Mouse (Mus musculus): Measurements from ENCODE around the gene Gm49673. TPM values are rescaled to one million over a fixed set of nuclear protein-coding genes. Genes with fewer than 3 reads are reported as not detected.
"Not testable (repeated sequence)": the region's sequence is repeated elsewhere in the genome, so short reads cannot be mapped to it uniquely, and the experiment has no call there.

Gene Gm49673
- polyA plus RNA-seq, 1 experiment from 2014 or later: 0.58 TPM

GRCm38 (mm10) chr17:8166454-8166853, 18.9 kb upstream of the Gm49673 start:
- H3K9ac ChIP-seq (ENCODE audit: low read depth, low read length); H3K27ac ChIP-seq (ENCODE audit: low read depth, low read length); H3K4me1 ChIP-seq (ENCODE audit: control insufficient read depth, insufficient read depth, low read length); H3K27me3 ChIP-seq (ENCODE audit: control insufficient read depth, insufficient read depth, low read length); ATAC-seq (ENCODE audit: low FRiP score, low TSS enrichment); H3K9me3 ChIP-seq (ENCODE audit: control insufficient read depth, low read length); H3K4me3 ChIP-seq (ENCODE audit: low read length): not testable (repeated sequence)
- WGBS: 33% methylated on average over 1 of the region's 3 CpGs
- Histone ChIP-seq H3K36me3 (ENCODE audit: control insufficient read depth, insufficient read depth, low read length) (peaks cover 25% of the 10 kb centered on the region), H3K4me2 (replicated peaks; ENCODE audit: low read depth, low read length) (peak overlapping the region; percentile 25)

- peak overlapping the region; percentile 25; the same call in 1 of the 2 replicates for H3K4me2 ChIP-seq (replicated peaks; ENCODE audit: low read depth, low read length)
- not testable (repeated sequence) for H3K4me1 ChIP-seq (ENCODE audit: control insufficient read depth, insufficient read depth, low read length); H3K9ac ChIP-seq (ENCODE audit: low read depth, low read length); ATAC-seq (ENCODE audit: low FRiP score, low TSS enrichment); H3K27me3 ChIP-seq (ENCODE audit: control insufficient read depth, insufficient read depth, low read length); H3K9me3 ChIP-seq (ENCODE audit: control insufficient read depth, low read length); H3K27ac ChIP-seq (ENCODE audit: low read depth, low read length)
- H3K36me3 ChIP-seq (ENCODE audit: control insufficient read depth, insufficient read depth, low read length): peaks cover 20% of the 10 kb centered on the region
- H3K4me3 ChIP-seq (ENCODE audit: low read length): peak overlapping the region; percentile 46
- 0% methylated on average over 10 of the region's 11 CpGs for WGBS
These were observed 18.4 kb upstream of the Gm49673 start for GRCm38 (mm10) chr17:8165977-8166376.

DNA sequence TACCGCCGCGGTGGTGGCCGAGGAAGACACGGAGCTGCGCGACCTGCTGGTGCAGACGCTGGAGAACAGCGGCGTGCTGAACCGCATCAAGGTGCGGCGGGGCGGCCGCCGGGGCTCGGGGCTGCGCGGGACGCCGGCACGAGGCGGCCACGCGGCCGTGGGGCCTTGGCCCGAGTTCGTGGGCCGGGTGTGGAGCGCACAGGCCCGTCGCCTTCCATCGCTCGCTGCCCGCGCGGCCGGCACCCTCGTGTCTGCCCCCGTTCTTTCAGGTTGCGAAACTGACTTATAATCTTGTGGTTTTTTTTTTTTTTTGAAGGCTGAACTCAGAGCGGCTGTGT, 18.0 kb upstream of the Gm49673 start:
- under 1% methylated on average over 31 of the region's 42 CpGs for WGBS
- peaks cover 16% of the 10 kb centered on the region for H3K36me3 ChIP-seq (ENCODE audit: control insufficient read depth, insufficient read depth, low read length)
- H3K27ac ChIP-seq (ENCODE audit: low read depth, low read length); H3K9me3 ChIP-seq (ENCODE audit: control insufficient read depth, low read length); H3K4me1 ChIP-seq (ENCODE audit: control insufficient read depth, insufficient read depth, low read length); H3K27me3 ChIP-seq (ENCODE audit: control insufficient read depth, insufficient read depth, low read length); ATAC-seq (ENCODE audit: low FRiP score, low TSS enrichment); H3K4me2 ChIP-seq (replicated peaks; ENCODE audit: low read depth, low read length): not testable (repeated sequence)
- peak overlapping the region; percentile 60 for H3K9ac ChIP-seq (ENCODE audit: low read depth, low read length)
- peak overlapping the region; percentile 46 for H3K4me3 ChIP-seq (ENCODE audit: low read length)

DNA sequence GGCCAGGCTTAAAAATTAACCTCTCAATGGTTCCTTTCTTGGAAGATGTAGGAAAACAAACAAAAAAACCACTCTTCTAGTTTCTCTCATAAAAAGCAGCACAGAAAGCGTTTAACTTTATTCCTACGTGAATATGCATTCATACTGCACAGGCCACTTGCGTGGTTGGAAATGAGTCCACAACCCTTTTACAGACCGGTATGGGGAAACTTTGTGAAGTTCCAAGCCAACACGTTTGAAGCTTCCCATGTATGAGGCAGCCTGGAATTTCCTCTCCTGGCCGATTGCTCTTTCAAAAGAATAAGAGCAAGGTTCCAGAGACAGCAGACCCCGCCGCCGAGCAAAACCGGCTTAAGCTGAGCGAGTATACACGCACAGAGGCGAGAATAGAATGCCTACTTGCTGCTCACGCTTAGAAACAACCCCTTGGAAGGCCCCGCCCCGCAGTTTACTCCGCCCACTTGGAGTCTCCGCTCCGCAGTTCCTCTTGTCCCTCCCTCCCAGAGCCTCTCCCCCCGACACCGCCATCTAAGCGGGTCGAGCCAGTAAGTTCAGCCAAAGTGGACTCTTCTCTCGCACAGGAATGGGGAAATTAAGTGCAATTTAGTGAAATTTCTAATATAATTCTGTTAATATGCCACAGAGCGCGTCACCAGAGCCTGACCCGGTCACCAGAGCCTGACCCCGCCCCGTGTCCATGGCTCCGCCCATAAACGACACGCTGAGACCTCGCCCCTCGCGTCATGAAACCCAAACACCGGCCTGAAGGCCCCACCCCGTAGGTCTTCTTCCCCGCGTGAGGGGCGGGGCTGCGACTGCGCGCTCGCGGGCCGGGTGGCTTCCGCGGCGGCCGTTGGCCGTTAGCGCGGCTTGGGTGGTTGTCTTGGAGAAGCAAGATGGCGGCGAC, 17.4 kb upstream of the Gm49673 start, which contains the start of gene Fgfr1op:
Gene Fgfr1op (plus strand): TSS at position 801 of the 907 bp plus-strand sequence.
- Histone ChIP-seq H3K4me3 (ENCODE audit: low read length) (peak within 1 kb of the TSS; percentile 46), H3K9ac (ENCODE audit: low read depth, low read length) (peak within 1 kb of the TSS; percentile 60), H3K4me2 (replicated peaks; ENCODE audit: low read depth, low read length) (peak within 1 kb of the TSS; percentile 36)
- not testable (repeated sequence) for H3K4me1 ChIP-seq (ENCODE audit: control insufficient read depth, insufficient read depth, low read length); H3K27ac ChIP-seq (ENCODE audit: low read depth, low read length); H3K27me3 ChIP-seq (ENCODE audit: control insufficient read depth, insufficient read depth, low read length); H3K36me3 ChIP-seq (ENCODE audit: control insufficient read depth, insufficient read depth, low read length); H3K9me3 ChIP-seq (ENCODE audit: control insufficient read depth, low read length)
- WGBS: 2% methylated on average over 12 of the region's 55 CpGs
- peak; percentile 98 for ATAC-seq (ENCODE audit: low FRiP score, low TSS enrichment)

GRCm38 (mm10) chr17:8160969-8161368, 13.4 kb upstream of the Gm49673 start:
- whole genome bisulfite sequencing: 6% methylated on average over 1 of the region's 3 CpGs
- not testable (repeated sequence) for H3K9ac ChIP-seq (ENCODE audit: low read depth, low read length); H3K4me1 ChIP-seq (ENCODE audit: control insufficient read depth, insufficient read depth, low read length); H3K36me3 ChIP-seq (ENCODE audit: control insufficient read depth, insufficient read depth, low read length); H3K27me3 ChIP-seq (ENCODE audit: control insufficient read depth, insufficient read depth, low read length); H3K9me3 ChIP-seq (ENCODE audit: control insufficient read depth, low read length); H3K27ac ChIP-seq (ENCODE audit: low read depth, low read length); ATAC-seq (ENCODE audit: low FRiP score, low TSS enrichment); H3K4me2 ChIP-seq (replicated peaks; ENCODE audit: low read depth, low read length); H3K4me3 ChIP-seq (ENCODE audit: low read length)

GRCm38 (mm10) chr17:8158627-8159026, 11.0 kb upstream of the Gm49673 start:
- H3K36me3 ChIP-seq (ENCODE audit: control insufficient read depth, insufficient read depth, low read length); H3K27ac ChIP-seq (ENCODE audit: low read depth, low read length); H3K4me3 ChIP-seq (ENCODE audit: low read length); H3K4me1 ChIP-seq (ENCODE audit: control insufficient read depth, insufficient read depth, low read length); ATAC-seq (ENCODE audit: low FRiP score, low TSS enrichment); H3K9ac ChIP-seq (ENCODE audit: low read depth, low read length); H3K27me3 ChIP-seq (ENCODE audit: control insufficient read depth, insufficient read depth, low read length); H3K9me3 ChIP-seq (ENCODE audit: control insufficient read depth, low read length); H3K4me2 ChIP-seq (replicated peaks; ENCODE audit: low read depth, low read length): not testable (repeated sequence)
- no CpG with 5 or more reads among the region's 1 CpGs for WGBS

DNA sequence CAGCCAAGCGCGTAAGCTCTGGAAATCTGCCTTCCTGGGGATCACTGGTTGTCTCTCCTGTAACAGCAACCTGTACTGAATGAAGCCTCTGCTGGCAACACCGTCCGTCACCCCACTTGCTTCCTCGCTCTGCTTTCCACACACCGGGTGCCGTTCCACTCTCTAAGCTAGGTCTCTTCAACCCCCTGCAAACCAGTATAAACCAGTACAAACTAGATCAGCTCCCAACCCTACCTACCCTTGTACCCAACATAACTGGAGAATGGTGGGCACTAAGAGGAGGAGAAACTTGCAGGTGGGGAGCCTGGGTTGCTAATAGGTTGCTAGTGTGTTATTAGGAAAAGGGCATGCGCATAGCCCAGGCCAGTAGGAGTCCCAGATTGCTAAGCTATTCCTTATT, 8.4 kb upstream of the Gm49673 start:
- no CpG with 5 or more reads among the region's 8 CpGs for WGBS
- not testable (repeated sequence) for ATAC-seq (ENCODE audit: low FRiP score, low TSS enrichment); H3K4me1 ChIP-seq (ENCODE audit: control insufficient read depth, insufficient read depth, low read length)

GRCm38 (mm10) chr17:8155010-8155409, 7.4 kb upstream of the Gm49673 start:
- not testable (repeated sequence) for H3K4me1 ChIP-seq (ENCODE audit: control insufficient read depth, insufficient read depth, low read length); H3K27ac ChIP-seq (ENCODE audit: low read depth, low read length); H3K4me2 ChIP-seq (replicated peaks; ENCODE audit: low read depth, low read length); H3K9me3 ChIP-seq (ENCODE audit: control insufficient read depth, low read length); H3K27me3 ChIP-seq (ENCODE audit: control insufficient read depth, insufficient read depth, low read length); H3K36me3 ChIP-seq (ENCODE audit: control insufficient read depth, insufficient read depth, low read length); H3K4me3 ChIP-seq (ENCODE audit: low read length); ATAC-seq (ENCODE audit: low FRiP score, low TSS enrichment); H3K9ac ChIP-seq (ENCODE audit: low read depth, low read length)
- 81% methylated on average over 6 of the region's 7 CpGs for WGBS

More for the DNA sequence above, 8.4 kb upstream of the Gm49673 start:
- H3K27ac ChIP-seq (ENCODE audit: low read depth, low read length); H3K4me2 ChIP-seq (replicated peaks; ENCODE audit: low read depth, low read length); H3K4me3 ChIP-seq (ENCODE audit: low read length); H3K9me3 ChIP-seq (ENCODE audit: control insufficient read depth, low read length); H3K9ac ChIP-seq (ENCODE audit: low read depth, low read length); H3K36me3 ChIP-seq (ENCODE audit: control insufficient read depth, insufficient read depth, low read length); H3K27me3 ChIP-seq (ENCODE audit: control insufficient read depth, insufficient read depth, low read length): not testable (repeated sequence)

- not testable (repeated sequence) for H3K27ac ChIP-seq (ENCODE audit: low read depth, low read length); ATAC-seq (ENCODE audit: low FRiP score, low TSS enrichment); H3K9me3 ChIP-seq (ENCODE audit: control insufficient read depth, low read length); H3K36me3 ChIP-seq (ENCODE audit: control insufficient read depth, insufficient read depth, low read length); H3K27me3 ChIP-seq (ENCODE audit: control insufficient read depth, insufficient read depth, low read length); H3K4me1 ChIP-seq (ENCODE audit: control insufficient read depth, insufficient read depth, low read length)
- Histone ChIP-seq H3K4me2 (replicated peaks; ENCODE audit: low read depth, low read length) (peak overlapping the region; percentile 36), H3K4me3 (ENCODE audit: low read length) (peak overlapping the region; percentile 48), H3K9ac (ENCODE audit: low read depth, low read length) (peak overlapping the region; percentile 66; the same call in 1 of the 2 replicates)
- 20% methylated on average over 5 of the region's 5 CpGs for WGBS
These were observed 657 bp downstream of the Gm49673 start for GRCm38 (mm10) chr17:8146931-8147330.

All from kidney, embryonic 14.5 days (tissue).